Mouse (Mus musculus) mesoderm, embryonic 11.5 days (tissue): Measurements from ENCODE around the gene Adcy1.
A peak's percentile ranks its signal among the peaks of the same experiment; 100 is the strongest.

Experiments used
- DNase-seq: peaks from one replicate; pipeline ENCODE4 v3.0.0-alpha.2; 2012; ENCODE audit warnings: low read depth, low spot score

The Adcy1 gene

GRCm38 (mm10) chr11:7136246-7136855 is 73.1 kb downstream of the Adcy1 start:
- DNase-seq, result no peak

- DNase-seq, result no peak
These were observed 75.1 kb downstream of the Adcy1 start for GRCm38 (mm10) chr11:7138370-7138769.

- DNase-seq, result peak; percentile 37
These were observed 77.2 kb downstream of the Adcy1 start for GRCm38 (mm10) chr11:7140449-7140848.

DNA sequence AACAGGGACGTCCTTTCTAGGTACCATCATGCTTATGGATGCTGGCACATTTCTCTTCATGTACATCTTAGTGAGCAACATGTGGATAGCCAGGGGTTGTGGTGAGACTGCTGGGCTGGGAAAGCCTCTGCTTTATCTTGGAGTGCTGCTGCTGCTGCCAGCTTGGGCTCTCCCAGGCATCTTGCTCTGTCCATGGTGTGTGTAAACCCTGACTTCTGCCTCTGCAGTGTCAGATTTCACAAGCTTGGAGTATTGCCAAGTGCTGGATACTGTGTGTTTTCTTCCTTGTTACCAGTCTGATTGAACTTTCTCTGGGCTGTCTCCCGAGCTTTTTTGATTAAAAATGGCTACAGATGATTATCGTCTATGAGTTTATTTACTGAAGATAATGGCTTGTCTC is 79.4 kb downstream of the Adcy1 start:
- peak; percentile 71 for DNase-seq

GRCm38 (mm10) chr11:7144369-7144768 is 81.1 kb downstream of the Adcy1 start:
- no peak for DNase-seq

- DNase-seq, result no peak
These were observed 81.9 kb downstream of the Adcy1 start for GRCm38 (mm10) chr11:7145221-7145620.

DNA sequence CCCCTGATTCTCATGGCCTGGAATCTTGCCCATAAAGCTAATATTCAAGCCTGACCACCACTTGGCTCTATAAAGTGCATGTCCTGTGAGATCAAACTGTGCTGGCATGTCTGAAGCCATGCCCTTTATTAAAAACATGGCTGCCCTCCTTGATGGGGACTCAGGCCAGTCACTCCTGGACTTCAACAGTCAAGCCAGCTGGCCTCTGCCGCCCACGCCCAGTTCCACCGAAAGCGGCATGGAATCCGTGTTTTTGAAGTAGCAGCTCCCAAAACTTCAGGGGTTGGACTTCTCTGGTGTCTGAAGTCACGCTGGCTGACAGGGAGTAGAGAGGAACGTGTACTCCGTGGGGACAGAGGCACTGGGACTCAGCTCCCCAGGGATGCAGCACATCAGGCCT is 84.2 kb downstream of the Adcy1 start:
- no peak for DNase-seq

DNA sequence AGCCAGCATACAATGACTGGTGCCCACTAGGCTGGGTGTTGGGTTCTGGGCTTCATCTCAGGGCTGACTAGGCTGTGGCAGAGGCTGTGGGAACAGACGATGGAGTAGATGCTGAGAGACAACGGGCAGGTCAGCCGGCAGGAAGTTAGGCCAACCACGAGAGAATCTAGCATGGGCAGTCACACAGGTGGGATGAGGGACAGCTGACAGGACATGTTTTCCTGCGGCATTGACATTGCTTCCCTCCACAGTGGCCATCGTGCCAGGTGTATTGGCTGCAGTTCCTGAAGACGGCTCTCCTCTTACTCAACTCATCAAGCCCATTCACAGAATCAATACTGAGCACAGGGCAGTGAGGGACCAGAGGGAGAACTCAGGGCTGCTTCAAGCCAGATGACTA is 84.7 kb downstream of the Adcy1 start:
- DNase-seq, result no peak

DNA sequence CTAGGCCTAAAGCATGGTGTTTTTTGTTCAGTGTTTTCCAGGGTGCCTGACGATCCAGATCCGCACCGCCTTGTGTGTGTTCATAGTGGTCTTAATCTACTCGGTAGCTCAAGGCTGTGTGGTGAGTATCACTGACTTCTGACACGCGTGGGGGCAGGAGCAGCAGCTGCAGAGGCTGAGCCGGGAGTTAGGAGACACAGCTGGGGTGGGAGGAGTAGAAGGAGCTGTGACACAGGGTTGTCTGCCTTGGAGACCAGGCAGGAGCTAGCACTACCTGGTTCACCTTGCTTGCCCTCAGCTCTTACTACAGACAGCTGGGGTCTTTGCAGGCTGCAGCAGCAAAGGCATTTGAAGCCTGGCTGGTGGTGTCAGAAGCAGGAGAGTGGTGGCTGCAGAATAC is 86.2 kb downstream of the Adcy1 start:
- no peak for DNase-seq

GRCm38 (mm10) chr11:7150511-7150910 is 87.2 kb downstream of the Adcy1 start:
- no peak for DNase-seq

DNA sequence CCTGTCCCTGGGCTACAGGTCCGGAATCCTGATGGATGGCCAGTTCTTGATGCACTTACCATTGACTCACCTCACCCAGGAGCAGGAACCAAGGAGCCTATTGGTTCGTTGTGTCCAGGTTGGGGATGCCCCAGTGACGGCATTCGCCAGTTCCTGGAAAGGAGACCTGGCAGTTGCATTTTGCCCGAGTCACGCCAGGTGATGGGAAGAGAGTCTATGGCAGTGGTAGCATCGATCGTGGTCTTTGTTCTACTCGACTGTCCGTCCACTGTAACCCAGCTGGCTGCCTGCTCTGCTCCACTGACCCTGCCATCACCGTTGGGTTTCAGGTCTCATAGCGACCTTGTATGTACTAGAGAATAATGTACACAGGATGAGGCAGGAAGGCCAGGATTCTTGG is 89.1 kb downstream of the Adcy1 start:
- no peak for DNase-seq

GRCm38 (mm10) chr11:7153081-7153480 is 89.8 kb downstream of the Adcy1 start:
- DNase-seq, result no peak

DNA sequence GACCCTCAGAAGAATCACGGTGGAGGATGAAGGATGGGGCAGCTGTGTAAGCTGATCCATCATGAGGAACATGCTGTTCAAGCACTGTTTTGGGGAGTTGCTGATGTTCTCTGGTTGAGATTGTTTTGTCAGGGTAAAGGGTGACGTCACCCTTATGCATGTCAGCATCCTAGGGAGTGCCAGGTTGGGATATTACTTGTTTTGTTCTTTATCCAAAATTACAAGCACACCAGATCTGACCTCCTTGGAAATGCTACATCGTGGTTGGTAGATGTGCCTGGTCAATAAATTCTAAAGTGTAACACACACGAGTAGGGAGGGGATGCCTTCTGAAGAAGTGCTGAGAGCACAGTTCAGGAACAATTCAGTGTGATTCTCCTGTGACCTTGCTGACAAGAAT is 93.1 kb downstream of the Adcy1 start:
- DNase-seq, result no peak

GRCm38 (mm10) chr11:7158196-7158595 is 94.9 kb downstream of the Adcy1 start:
- no peak for DNase-seq

DNA sequence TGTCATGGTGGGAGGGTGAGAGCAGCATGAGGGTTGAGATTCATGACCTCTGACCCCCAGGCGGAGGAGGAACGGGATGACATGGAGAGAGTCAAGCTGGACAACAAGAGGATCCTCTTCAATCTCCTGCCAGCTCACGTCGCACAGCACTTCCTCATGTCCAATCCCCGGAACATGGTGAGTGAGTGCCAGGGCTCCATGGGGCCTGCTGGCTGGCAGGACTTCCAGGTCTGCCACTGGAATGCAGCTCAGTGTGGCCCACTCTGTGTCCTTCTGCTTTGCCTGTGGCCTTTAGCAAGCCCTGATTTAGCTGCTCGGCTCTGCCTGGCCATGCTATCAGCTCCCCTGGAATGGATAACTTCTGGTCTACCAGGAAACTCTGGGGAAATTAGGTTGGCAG is 96.9 kb downstream of the Adcy1 start:
- no peak for DNase-seq

- DNase-seq, result peak; percentile 19
These were observed 97.4 kb downstream of the Adcy1 start for GRCm38 (mm10) chr11:7160637-7161101.

DNA sequence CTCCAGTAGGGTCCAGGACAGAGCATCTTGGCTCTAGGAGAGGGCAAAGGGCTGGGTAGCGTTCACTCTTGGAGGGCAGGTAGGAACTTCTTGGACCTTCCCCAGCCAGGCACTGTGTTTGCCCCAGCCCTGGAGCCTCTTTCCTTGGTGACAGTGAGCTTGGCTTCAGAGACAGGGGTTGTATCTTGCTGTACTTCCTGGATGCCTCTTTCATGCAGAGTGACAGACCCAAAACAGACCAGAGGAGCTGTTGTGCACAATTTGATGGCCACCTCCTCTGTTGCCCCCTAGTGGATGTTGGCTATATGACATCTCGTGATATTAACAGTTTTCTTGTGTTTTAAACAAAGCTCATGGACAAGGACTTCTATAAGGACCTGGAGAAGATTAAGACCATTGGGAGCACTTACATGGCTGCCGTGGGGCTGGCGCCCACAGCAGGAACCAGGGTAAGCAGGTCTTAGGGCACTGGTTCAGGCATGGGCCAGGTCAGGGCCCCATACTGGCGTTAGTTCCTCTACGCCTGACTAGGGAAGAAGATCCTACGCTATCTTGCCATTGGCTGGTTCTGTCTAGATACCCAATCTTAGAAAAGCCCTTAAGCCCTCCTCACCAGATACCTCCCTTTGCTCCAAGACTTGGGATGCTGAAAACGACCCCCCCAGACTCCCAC is 98.3 kb downstream of the Adcy1 start:
- DNase-seq, result peak; percentile 65

DNA sequence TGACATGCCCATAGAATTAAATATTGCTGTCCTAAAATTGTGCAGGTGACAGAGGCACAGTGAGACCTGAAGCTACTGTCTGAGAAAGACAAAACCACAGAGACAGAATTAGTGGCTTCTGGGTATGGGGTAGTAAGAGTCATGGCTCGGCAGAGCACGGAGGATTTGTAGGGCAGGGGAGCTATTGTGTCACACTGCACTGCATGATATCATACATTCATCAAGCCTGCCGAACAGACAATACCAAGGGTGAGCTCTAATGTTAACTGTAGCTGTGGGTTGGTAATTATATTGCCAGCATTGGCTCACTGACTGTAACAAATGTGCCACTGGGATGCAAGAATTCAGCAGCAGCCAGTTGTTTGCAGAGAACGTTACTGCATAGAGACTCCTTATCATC is 101.1 kb downstream of the Adcy1 start:
- no peak for DNase-seq

GRCm38 (mm10) chr11:7169645-7170044 is 106.4 kb downstream of the Adcy1 start:
- DNase-seq, result no peak

DNA sequence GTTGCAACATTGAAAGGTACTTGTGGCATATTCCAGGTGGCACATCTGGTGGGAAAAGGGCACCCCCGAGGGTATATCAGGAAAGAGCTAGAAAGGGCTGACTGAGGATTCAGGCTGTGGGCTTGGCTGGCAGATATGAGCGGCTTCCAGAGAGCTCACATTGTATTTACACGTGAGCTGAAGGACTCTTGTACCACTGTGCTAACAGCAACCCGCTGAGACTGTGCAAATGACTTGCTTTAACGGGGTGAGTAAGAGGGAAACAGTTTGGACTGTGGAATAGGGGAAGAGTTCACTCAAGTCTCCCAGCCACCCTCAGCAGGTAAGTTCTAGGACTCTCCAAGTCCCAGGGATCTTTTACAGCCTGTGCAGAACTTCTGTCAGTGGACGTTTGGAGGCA is 110.4 kb downstream of the Adcy1 start:
- DNase-seq, result no peak

DNA sequence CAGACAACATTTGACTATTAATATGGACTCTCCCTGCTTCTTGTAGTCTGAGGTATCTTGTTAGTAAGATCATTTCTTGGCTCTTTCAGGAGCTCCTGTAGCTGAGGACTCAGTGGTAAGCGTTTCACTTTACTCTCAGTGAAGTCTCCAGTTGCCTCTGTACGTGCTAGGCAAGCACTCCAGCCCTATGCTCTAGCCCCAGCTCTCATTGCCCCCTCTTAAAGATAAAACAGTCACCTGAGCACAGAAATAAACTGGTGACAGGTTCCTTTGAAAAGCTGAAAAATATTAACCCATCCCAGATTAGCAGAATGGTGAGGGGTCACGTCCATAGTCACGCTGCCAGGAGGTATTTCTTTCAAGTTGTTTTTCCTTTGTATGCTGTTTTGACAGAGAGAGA is 115.4 kb downstream of the Adcy1 start:
- no peak for DNase-seq

DNA sequence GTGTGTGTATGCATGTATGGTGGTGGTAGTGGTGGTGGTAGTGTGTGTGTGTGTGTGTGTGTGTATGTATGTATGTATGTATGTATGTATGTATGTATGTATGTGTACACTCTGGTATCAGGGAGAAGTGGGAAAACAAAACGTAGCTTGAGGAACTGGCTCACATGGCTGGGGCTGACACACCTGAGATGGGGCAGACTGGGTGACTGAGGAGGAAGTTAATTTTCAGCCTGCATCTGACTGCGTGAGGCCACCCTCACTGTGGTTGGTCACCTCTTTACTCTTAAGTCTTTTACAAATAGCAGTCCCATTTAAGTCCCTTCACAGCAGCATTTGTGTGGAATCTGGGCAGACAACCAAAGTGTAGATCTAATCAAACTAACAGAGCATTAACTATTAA is 116.0 kb downstream of the Adcy1 start:
- no peak for DNase-seq

- DNase-seq, result peak; percentile 23
These were observed 119.2 kb downstream of the Adcy1 start for GRCm38 (mm10) chr11:7182409-7183042.
